Mouse (Mus musculus): ENCODE results near the gene Dpp6.
A peak's percentile ranks its signal among the peaks of the same experiment; 100 is the strongest.

Dpp6 gene

DNA sequence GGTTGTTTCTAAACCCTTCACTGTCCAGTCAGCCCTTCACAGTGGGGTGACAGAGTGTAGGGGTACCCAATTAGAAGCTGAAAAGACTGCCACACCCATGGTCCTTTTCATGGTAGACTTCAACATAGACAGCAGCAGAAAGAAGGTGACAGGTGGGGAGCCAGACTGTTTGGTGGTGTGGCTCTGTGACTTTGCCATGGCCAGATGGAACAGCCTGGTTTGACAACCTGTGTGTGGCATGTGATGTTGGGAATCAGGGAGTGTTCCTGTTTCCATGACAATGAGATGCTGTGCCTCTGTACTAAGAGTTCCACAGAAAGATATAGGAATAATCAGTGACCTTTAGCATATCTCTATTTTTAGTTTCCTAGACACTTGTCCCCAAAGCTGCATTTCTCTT lies 386.1 kb downstream of the Dpp6 start:
- no peak for DNase-seq (ENCODE audit: low spot score)

- no peak for DNase-seq (ENCODE audit: low spot score)
These were observed 387.7 kb downstream of the Dpp6 start for GRCm38 (mm10) chr5:27204721-27205120.

DNA sequence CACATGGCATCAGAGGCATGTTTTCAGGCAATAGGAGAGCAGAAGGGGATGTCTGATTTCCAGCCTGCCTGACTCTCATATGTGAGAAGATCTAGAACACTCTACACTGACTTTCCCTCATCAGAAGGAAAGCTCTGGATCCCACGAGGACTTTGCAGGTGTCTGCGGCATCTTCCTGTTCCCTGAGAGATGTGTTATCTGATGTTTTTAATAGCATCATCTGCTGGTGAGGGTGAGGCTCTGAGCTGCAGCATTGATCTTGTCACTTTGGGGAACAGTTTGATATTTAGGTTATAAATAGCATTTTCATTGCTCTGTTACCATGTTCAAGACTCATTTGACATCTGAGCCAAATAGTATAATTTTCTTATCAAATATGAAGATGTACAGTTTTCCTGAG lies 388.8 kb downstream of the Dpp6 start:
- DNase-seq (ENCODE audit: low spot score), result no peak

DNA sequence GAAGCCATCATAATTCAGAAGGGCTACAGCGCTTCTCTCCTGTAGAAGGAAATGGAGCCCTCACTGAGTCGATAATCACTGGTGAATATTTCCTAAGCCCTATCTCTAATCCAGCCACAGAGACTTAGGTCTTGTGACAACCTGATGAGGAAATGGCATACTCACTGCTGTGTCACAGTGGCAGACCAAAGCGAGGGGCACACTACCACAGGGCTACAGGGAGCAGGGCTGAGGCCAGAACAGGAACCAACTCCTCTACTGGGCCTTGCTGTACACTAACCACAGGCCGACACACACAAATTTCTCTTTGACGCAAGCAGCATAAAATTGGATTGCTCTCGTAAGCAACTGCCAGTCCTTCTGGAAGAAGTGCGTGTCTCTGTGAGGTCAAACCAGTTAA lies 389.2 kb downstream of the Dpp6 start:
- no peak for DNase-seq (ENCODE audit: low spot score)

GRCm38 (mm10) chr5:27220116-27220515 lies 403.1 kb downstream of the Dpp6 start:
- no peak for DNase-seq (ENCODE audit: low spot score)

DNA sequence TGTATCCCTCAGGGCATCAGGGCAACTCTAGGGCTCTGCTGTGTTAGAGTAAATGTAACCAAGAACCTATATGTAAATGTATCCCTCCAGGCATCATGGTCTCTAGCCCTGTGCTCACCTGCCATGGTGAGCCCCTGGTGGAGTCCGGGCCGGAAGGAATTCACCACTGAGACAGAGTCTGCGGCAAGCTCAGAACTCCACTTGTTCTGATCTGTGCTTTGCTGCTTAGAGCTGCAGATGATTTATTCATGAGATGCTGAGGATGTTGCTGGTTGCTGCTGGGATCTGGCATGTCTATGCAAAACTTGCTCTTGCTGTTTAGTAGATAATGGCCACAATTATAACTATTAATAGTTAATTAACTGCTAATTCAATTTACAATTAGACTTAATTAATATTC lies 425.1 kb downstream of the Dpp6 start:
- DNase-seq (ENCODE audit: low spot score), result no peak

- DNase-seq (ENCODE audit: low spot score), result no peak
These were observed 426.2 kb downstream of the Dpp6 start for GRCm38 (mm10) chr5:27243226-27243625.

DNA sequence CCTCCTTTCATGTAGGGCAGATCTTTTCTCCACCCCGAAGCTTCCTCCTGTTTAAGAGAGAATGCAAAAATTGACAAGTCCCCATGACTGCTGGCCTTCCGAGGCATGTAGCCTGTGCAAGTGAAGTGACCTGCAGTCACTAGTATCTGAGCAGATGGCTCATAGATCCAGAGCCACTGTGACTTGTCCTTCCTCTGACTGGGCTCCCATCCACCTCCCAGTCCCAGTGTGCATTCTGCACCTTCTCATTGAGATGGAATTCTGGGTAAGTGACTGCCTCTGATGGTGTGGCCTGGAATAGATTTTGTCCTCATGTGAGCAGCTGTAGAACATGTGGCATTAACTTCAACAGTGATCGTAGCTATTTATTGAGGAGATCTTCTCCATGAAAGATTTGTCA lies 430.8 kb downstream of the Dpp6 start:
- DNase-seq (ENCODE audit: low spot score), result no peak

DNA sequence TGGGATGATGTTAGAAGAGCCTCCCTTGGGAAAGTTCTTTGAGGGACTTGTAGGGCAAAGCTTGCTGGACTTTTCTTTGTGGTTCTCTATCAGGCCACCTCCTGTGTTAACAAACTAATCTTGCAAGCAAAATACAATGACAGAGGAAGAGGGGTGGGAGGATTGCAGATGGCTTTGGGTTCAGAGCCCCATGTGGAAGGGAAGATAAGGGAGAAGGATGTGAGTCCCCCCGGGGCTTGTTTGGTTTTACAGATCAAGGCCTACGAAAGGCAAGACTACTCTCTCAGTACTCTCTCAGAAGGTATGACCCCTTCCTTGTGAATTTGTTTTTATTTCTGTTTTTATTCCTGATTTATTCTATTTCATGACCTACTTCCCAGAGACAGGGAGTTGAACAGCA lies 431.7 kb downstream of the Dpp6 start:
- DNase-seq (ENCODE audit: low spot score), result no peak

GRCm38 (mm10) chr5:27249951-27250350 lies 432.9 kb downstream of the Dpp6 start:
- DNase-seq (ENCODE audit: low spot score), result no peak

GRCm38 (mm10) chr5:27250906-27251305 lies 433.9 kb downstream of the Dpp6 start:
- no peak for DNase-seq (ENCODE audit: low spot score)

- no peak for DNase-seq (ENCODE audit: low spot score)
These were observed 434.4 kb downstream of the Dpp6 start for GRCm38 (mm10) chr5:27251361-27251760.

DNA sequence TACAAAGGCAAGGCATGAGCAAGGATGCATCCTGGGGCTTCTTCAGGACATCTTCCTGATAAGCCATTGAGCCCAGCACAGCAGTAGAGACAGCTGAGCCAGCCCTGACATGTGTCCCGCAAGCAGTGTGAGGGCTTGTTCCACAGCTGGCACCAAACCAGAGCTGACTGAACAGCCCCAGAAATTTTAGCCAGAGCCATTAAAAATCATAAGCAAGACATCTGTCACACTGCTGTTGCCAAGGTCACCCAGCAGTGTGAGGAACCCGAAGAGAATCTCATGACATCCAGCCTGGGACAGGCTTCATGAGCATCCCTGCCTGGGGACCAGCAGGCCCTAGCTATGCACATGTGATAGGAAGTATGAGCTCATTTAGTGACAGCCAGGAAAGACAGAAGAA lies 438.2 kb downstream of the Dpp6 start:
- DNase-seq (ENCODE audit: low spot score), result no peak

GRCm38 (mm10) chr5:27258636-27259035 lies 441.6 kb downstream of the Dpp6 start:
- DNase-seq (ENCODE audit: low spot score), result no peak

DNA sequence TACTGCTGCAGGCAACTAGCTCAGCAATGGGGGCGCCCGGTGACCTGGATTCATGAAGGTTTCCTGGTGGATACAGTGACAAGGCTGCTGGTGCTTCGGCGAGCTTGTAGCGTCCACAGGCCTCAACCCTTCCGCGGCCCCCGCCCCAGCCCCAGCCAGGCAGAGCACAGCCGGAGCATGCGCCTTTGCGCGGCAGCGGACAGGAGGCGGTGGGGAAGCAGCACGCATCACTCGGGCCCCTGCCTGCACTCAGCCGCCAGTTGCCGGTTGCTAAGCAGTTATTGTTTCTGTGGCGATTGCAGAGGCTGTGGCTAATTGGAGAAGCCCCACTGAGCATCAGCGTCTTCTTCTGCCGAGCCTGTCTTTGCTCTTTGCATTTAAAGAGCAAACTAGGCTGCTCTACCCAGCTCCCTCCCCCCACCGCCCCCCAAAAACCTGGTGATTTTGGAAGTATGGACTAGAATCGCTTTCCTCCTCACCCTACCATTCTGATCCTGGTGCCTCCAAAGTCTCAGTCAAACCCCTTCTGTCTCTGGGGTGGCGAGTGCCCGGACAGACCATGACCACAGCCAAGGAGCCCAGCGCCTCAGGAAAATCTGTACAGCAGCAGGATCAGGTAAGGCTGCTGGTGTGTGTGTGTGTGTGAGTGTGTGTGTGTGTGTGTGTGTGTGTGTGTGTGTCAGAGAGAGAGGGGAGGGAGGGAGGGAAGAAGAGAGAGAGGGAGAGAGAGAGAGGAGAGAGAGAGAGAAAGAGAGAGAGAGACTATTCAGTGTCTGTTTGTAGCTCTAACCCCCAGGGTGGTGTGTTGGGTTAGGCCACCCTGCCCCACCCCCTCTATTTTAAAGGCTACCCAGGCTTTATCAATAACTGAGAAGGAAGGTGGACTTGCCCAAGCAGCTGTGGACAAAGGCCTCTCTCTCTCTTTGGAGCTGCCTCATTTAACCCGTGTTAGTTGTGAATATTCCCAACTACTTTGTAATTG lies 445.0 kb downstream of the Dpp6 start:
- peak; percentile 88 for DNase-seq (ENCODE audit: low spot score)

DNA sequence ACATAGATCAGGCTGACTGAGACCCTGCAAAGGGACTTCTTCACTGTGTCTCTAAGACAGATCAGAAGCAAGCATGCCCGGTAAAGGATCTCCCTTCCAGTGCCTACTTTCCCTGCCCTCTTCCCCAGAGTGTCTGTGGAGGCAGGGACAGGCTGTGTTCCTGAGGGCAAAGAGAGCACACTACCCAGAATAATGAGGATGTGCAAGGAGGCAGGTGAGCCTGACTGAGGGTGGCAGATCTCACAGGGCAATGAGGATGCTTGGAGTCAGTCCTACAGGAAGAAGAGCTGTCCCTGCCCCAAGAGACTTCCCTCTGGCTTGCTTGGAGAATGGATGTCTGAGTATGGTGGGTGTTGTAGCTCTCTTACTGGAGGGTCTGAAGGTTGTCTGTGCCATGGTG lies 445.7 kb downstream of the Dpp6 start:
- peak; percentile 37 for DNase-seq (ENCODE audit: low spot score)

DNA sequence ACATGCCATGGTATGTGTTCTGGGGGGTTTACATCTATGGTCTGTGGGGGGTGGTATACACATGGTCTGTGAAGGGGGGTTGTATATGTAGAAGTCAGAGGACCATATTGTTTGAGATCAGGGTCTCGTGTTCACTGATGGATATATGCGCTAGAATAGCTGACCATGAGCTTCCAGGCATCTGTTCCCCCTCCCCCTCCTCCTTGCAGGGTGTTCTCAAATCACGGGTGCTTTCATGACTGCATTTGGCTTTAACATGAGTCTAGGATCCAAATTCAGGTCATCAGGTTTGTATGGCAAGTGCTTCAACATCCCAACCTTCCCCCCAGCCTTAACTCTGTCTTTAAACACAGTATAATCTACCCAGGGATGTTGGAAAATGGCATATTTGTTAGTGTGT lies 448.3 kb downstream of the Dpp6 start:
- no peak for DNase-seq (ENCODE audit: low spot score)

GRCm38 (mm10) chr5:27271336-27271735 lies 454.3 kb downstream of the Dpp6 start:
- no peak for DNase-seq (ENCODE audit: low spot score)

GRCm38 (mm10) chr5:27274781-27275395 lies 457.9 kb downstream of the Dpp6 start:
- DNase-seq (ENCODE audit: low spot score), result peak; percentile 13

- no peak for DNase-seq (ENCODE audit: low spot score)
These were observed 458.9 kb downstream of the Dpp6 start for GRCm38 (mm10) chr5:27275871-27276270.

GRCm38 (mm10) chr5:27278120-27278645 lies 461.2 kb downstream of the Dpp6 start:
- no peak for DNase-seq (ENCODE audit: low spot score)

GRCm38 (mm10) chr5:27286876-27287275 lies 469.9 kb downstream of the Dpp6 start:
- DNase-seq (ENCODE audit: low spot score), result no peak

DNA sequence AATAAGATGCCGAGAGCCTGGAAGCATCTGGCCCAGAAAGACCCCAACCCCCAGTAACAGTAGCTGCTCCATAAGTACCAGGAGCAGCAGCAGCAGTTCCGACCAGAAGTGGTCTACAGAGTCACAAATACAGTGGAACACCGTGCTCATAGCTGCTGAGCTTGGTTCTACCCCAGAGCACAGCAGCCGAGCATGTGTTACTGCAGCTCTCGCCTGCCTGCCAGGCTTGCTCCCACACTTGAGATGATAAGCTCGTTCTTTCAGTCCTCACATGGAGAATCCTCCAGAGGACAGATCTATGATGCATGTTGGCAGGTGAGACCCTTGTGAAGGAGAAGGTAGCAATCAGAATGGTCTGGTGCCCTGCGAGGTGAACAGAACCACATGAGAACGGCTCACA lies 474.4 kb downstream of the Dpp6 start:
- no peak for DNase-seq (ENCODE audit: low spot score)
